Mouse (Mus musculus): ENCODE data around the gene Ramp3.

Gene Ramp3

GRCm38 (mm10) chr11:6670044-6670443, 11.7 kb downstream of the Ramp3 start:
- no peak for DNase-seq (ENCODE audit: low spot score in 2 of 2)

DNA sequence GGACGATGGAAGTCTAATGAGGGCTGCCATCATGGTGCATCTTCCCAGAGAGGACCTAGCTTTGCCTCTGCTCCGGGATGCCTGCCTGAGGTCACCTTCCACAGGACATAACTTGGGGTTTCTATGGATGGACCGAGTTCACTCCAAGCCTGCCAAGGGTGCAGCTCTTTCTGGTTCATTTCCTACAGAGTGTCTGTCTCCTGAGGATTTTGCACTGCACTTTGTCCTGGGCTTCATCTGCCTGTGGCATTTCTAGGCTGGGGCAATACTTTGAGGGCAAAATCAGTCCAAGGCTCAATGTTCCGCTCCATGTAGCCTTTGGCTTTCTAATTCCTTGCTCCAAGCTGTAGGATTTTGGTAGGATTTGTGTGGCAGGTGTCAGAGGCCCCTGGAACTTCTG, 12.5 kb downstream of the Ramp3 start:
- DNase-seq (ENCODE audit: low spot score in 2 of 2) = no peak

- no peak for DNase-seq (ENCODE audit: low spot score in 2 of 2)
These were observed 16.4 kb downstream of the Ramp3 start for GRCm38 (mm10) chr11:6674701-6675100.

GRCm38 (mm10) chr11:6675402-6675801, 17.1 kb downstream of the Ramp3 start:
- DNase-seq (ENCODE audit: low spot score in 2 of 2) = no peak

- no peak for DNase-seq (ENCODE audit: low spot score in 2 of 2)
These were observed 18.3 kb downstream of the Ramp3 start for GRCm38 (mm10) chr11:6676641-6677040.

GRCm38 (mm10) chr11:6677530-6677929, 19.2 kb downstream of the Ramp3 start:
- DNase-seq (ENCODE audit: low spot score in 2 of 2) = no peak

- DNase-seq (ENCODE audit: low spot score in 2 of 2) = peak; percentile 24 to 40
These were observed 21.5 kb downstream of the Ramp3 start for GRCm38 (mm10) chr11:6679694-6680396.

DNA sequence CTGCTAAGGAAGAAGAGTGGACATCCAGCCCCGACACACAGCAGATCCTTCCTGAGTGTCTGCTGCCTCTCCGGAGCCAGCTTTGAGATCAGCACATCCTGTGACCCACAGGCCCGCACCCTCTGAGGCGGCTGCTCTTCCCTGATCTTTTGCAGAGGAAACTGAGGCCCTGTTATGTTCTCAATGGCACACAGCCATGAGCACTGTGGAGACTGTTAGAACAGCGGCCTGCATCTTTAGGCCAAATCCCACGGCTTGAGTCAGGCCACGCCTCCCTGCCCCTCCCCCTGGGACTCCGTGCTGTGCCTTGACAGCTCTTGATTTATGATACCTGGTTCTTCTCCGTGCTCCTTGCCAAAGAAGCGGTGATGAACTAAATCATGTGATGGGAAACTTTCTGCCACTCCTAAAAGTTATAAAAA, 22.1 kb downstream of the Ramp3 start:
- DNase-seq (ENCODE audit: low spot score in 2 of 2) = peak; percentile 31 to 39

DNA sequence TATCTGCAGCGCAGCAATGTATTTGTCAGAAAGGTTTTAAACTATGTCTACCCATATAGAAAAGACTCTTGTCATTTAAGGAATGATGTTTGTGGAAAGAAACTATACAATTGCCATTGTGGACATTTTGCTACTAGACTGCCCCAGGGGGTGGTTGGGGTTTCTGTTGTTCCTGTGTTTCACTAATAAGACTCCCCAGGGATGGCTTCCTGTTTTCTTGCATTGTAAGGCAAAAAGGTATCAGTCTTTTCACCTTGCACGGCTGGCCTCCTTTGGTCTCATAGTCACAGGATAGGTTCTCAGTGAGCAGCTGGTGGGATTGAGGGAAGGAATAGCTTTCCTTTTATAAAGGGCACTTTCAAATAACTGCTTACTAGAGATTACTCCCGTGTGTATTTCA, 26.4 kb downstream of the Ramp3 start:
- DNase-seq (ENCODE audit: low spot score in 2 of 2) = no peak

DNA sequence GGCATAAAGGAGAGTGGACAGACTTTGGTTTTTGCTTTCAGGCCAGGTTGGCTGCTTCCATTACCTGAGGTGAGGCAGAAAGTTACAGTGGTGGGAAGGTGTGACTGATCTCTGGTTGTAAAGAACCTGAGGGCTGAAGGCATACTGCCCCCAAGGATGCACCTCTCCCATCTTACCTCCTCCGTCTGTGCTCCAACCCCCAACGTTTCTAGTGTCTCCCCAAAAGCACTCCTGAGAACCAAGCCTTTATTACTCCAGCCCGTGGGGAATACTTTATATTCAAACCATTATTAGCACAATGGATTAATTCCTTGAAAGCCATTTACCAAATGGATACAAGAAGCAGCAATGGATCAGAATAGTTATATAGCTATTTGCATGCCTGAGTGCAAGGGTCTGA, 30.6 kb downstream of the Ramp3 start:
- no peak for DNase-seq (ENCODE audit: low spot score in 2 of 2)

DNA sequence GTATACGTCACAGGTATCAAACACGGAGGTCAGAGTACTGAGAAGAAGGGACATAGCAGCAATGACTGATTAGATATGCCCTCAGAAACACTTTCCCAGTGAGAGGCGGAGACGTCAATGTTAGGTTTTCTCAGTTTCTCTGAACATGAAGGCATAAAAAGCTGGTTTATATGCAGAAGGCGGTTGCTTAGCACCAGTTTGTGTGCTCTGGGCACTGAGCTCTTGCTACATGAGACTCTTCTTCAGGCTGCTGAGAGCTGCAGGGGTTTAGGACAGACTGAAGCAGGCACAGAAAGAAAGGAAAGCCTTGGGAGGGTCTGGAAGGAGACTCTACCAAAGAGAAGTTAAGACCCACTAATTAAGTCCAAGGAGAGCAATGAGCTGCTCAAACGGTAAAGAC, 34.0 kb downstream of the Ramp3 start:
- DNase-seq (ENCODE audit: low spot score in 2 of 2) = no peak

DNA sequence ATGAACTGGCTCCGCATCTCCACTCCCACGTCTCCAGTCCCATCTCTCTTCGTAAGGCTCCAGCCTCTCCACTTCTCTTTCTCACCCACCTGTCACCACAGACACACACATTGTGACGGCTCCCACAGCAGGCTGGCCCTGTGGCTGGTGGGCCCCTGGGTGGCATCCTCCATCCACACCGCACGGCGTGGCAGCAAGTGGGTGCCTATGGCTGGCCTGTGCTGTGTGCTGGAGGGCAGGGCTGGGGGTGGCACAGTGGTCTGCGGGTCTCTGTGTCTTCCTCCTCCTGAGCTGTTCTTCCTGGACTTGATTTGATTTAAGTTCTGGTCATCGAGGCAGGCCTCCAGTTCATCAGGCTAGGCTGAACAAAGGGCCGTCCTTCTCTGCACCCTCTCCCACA, 35.8 kb downstream of the Ramp3 start:
- no peak for DNase-seq (ENCODE audit: low spot score in 2 of 2)

DNA sequence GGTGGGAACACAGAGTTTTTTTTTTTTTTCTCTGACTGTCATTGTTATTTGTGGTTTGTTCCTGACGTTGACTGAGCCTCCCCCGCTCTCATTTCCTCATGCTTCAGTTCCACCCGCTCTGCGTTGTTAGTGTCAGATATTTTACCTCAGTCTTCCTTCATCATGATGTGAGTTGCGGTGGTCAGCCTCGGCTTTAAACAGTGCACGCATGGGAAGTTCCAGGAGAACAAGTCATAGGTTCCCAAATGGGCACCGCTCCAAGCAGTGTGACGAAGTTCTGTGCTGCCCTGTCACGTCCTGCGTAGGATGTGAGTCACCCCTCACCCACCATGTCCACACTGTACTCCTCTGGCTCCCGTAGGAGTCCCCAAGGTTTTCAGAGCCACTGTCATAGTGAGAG, 36.9 kb downstream of the Ramp3 start:
- peak in 1 of 2 experiments; percentile 18 for DNase-seq (ENCODE audit: low spot score in 2 of 2)

DNA sequence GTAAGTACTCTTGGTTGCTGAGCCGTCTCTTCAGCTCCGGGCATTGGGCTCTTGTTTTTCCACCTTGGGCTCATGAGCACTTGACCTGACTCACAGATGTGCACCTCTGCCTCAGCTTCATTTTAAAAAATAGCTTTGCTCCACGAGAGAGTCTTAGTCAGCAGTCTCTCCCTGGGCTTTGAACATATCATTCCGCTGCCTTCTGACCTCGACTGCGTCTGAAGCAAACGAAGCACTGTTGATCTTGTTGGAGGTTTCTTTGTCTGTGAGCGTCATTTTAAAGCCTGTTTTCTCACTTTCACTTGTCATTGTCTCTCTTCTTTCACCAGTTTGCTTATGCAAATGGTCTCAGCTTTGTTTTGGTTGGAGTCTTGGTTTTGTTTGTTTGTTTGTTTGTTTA, 38.2 kb downstream of the Ramp3 start:
- DNase-seq (ENCODE audit: low spot score in 2 of 2) = no peak

DNA sequence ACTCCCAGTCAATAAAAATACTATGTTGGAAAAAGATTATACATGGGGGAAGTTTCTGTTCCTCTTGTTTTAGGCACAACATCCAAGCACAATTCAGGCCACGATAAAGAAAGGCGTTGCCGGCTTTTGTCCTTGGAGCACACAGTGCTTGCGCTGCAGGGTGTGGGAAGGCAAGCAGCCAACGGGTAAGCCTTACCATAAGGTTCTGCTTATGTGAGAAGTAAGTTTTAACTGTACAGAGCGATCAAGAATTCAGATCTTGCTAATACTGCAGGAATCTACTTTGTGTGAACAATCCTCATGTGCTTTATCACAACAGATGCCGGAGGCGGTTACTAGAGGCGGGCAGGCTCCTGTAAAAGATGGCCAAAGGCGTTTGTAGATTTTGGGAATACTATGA, 39.4 kb downstream of the Ramp3 start:
- DNase-seq (ENCODE audit: low spot score in 2 of 2) = no peak

DNA sequence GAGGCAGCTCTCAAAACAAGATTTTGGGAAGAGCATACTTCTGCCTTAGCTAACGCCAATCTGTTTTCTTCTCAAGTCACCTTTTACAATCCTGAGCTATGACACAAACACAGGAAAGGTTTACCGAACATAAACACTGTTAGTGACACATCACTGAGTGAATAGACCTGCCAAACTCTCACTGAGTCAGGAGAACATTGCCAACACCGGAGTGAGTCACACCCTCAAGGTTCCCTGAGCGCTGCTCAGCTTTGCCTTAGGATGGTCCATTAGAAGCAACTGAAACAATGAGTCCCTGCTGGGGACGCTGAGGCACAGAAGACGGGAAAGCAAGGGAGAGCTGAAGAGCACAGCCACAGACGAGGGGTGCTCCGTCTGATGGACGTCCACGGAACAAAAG, 40.0 kb downstream of the Ramp3 start:
- DNase-seq (ENCODE audit: low spot score in 2 of 2) = no peak

GRCm38 (mm10) chr11:6702258-6702657, 43.9 kb downstream of the Ramp3 start:
- DNase-seq (ENCODE audit: low spot score in 2 of 2) = no peak

GRCm38 (mm10) chr11:6704851-6705250, 46.5 kb downstream of the Ramp3 start:
- no peak for DNase-seq (ENCODE audit: low spot score in 2 of 2)

- DNase-seq (ENCODE audit: low spot score in 2 of 2) = peak in 1 of 2 experiments; percentile 7
These were observed 47.2 kb downstream of the Ramp3 start for GRCm38 (mm10) chr11:6705516-6705915.

GRCm38 (mm10) chr11:6706796-6707195, 48.5 kb downstream of the Ramp3 start:
- no peak for DNase-seq (ENCODE audit: low spot score in 2 of 2)

- DNase-seq (ENCODE audit: low spot score in 2 of 2) = no peak
These were observed 50.1 kb downstream of the Ramp3 start for GRCm38 (mm10) chr11:6708437-6708836.

DNA sequence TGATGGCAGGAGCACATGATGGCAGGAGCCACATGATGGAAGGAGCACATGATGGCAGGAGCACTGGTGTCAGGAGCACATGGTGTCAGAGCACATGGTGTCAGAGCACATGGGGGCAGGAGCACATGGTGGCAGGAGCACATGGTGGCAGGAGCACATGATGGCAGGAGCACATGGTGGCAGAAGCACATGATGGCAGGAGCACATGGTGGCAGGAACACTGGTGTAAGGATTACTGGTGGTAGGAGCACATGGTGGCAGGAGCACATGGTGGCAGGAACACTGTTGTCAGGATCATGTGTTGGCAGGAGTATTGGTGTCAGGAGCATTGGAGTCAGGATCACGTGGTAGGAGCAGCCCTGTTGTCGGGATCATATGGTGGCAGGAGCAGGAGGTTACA, 52.1 kb downstream of the Ramp3 start:
- no peak for DNase-seq (ENCODE audit: low spot score in 2 of 2)

DNA sequence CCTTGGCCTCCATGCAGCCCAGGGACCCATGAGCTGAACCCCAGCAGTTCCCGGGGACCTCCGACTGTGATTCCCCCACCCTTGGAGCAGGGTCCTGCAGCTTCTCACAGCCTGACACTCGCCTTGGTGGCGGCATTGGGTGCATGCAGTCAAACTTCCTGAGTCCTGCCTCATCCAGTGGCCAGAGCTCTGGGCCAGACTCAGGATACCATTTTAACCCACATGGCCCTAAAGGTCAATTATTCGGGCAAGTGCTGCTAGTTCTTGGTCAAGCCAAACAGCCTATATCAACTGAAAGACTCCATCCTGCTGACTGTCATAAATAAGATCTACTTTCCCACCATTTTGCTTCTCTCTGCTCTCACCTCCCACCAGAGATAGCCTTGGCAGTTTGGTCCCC, 62.4 kb downstream of the Ramp3 start:
- no peak for DNase-seq (ENCODE audit: low spot score in 2 of 2)

DNA sequence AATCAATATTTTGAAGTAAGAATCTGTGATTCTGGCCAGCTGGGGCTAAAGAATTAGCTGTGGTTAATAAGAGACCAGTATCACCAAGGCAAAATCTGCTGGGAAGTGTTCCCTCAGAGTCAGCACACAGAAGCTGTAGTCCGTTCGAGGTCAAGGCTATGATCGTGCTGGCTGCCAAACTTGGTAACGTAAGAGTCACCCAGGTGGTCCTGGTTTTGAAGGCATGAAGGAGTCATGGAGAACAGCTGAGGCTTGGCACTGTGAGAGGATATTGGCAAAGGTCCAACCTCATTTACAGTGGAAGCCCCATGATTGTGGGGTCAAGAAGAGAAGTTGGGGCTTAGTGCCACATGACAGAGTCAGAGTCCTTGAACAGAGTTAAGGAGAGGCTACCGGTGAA, 68.6 kb downstream of the Ramp3 start:
- DNase-seq (ENCODE audit: low spot score in 2 of 2) = no peak

All from thymus, postnatal 10 days (tissue).